Mouse (Mus musculus): ENCODE data around the gene Decr2. TPM values are rescaled to one million over a fixed set of nuclear protein-coding genes. Genes with fewer than 3 reads are reported as not detected.

The Decr2 gene
- total and polyA plus RNA-seq, 2 experiments from 2014 or later: 41.1 to 42.3 TPM

- no peaks in the 10 kb centered on the region for H3K4me1 ChIP-seq (ENCODE audit: insufficient read depth, low read length)
- TF ChIP-seq CTCF (IDR thresholded peaks at IDR 0.05): no peak
- H3K27ac ChIP-seq (ENCODE audit: low read depth, low read length): no peak overlapping the region
- H3K27me3 ChIP-seq (ENCODE audit: insufficient read depth, low read length): no peaks in the 10 kb centered on the region
- no peak overlapping the region for H3K9ac ChIP-seq (replicated peaks; ENCODE audit: low read length, poor library complexity, severe bottlenecking)
- no peaks in the 10 kb centered on the region for H3K9me3 ChIP-seq (ENCODE audit: low read length)
- DNase-seq (ENCODE audit: low spot score) (no peak), ATAC-seq (ENCODE audit: low FRiP score) (no peak)
- no peak overlapping the region for H3K4me3 ChIP-seq (ENCODE audit: low read depth, low read length)
- peaks cover 14% of the 10 kb centered on the region; the same call in 1 of the 2 replicates for H3K36me3 ChIP-seq (ENCODE audit: insufficient read depth, low read length)
- no peak overlapping the region for H3K4me2 ChIP-seq (ENCODE audit: low read depth, low read length, poor library complexity, severe bottlenecking)
- WGBS: 88% methylated on average over 9 of the region's 9 CpGs
Measured at GRCm38 (mm10) chr17:26057787-26058567, 32.2 kb downstream of the Decr2 start.

- ATAC-seq (ENCODE audit: low FRiP score) (no peak), DNase-seq (ENCODE audit: low spot score) (no peak)
- no peak overlapping the region for H3K27ac ChIP-seq (ENCODE audit: low read depth, low read length)
- no peaks in the 10 kb centered on the region for H3K9me3 ChIP-seq (ENCODE audit: low read length)
- H3K9ac ChIP-seq (replicated peaks; ENCODE audit: low read length, poor library complexity, severe bottlenecking): no peak overlapping the region
- H3K27me3 ChIP-seq (ENCODE audit: insufficient read depth, low read length): no peaks in the 10 kb centered on the region
- no peak overlapping the region for H3K4me2 ChIP-seq (ENCODE audit: low read depth, low read length, poor library complexity, severe bottlenecking)
- no peaks in the 10 kb centered on the region for H3K4me1 ChIP-seq (ENCODE audit: insufficient read depth, low read length)
- no peak for TF ChIP-seq CTCF (IDR thresholded peaks at IDR 0.05)
- H3K36me3 ChIP-seq (ENCODE audit: insufficient read depth, low read length): peaks cover 10% of the 10 kb centered on the region; the same call in 1 of the 2 replicates
- 91% methylated on average over 8 of the region's 8 CpGs for WGBS
- H3K4me3 ChIP-seq (ENCODE audit: low read depth, low read length): no peak overlapping the region
Measured at GRCm38 (mm10) chr17:26057278-26057677, 32.9 kb downstream of the Decr2 start.

- no peak overlapping the region for H3K4me2 ChIP-seq (ENCODE audit: low read depth, low read length, poor library complexity, severe bottlenecking)
- no peak overlapping the region for H3K4me3 ChIP-seq (ENCODE audit: low read depth, low read length)
- ATAC-seq (ENCODE audit: low FRiP score) (no peak), DNase-seq (ENCODE audit: low spot score) (no peak)
- no peaks in the 10 kb centered on the region for H3K9me3 ChIP-seq (ENCODE audit: low read length)
- WGBS: 41% methylated on average over 6 of the region's 6 CpGs
- H3K27ac ChIP-seq (ENCODE audit: low read depth, low read length): no peak overlapping the region
- H3K4me1 ChIP-seq (ENCODE audit: insufficient read depth, low read length): no peaks in the 10 kb centered on the region
- TF ChIP-seq CTCF (IDR thresholded peaks at IDR 0.05): no peak
- peaks cover 10% of the 10 kb centered on the region; the same call in 1 of the 2 replicates for H3K36me3 ChIP-seq (ENCODE audit: insufficient read depth, low read length)
- H3K27me3 ChIP-seq (ENCODE audit: insufficient read depth, low read length): no peaks in the 10 kb centered on the region
- H3K9ac ChIP-seq (replicated peaks; ENCODE audit: low read length, poor library complexity, severe bottlenecking): no peak overlapping the region
Measured at GRCm38 (mm10) chr17:26055164-26055563, 35.0 kb downstream of the Decr2 start.

- no peak for TF ChIP-seq CTCF (IDR thresholded peaks at IDR 0.05)
- ATAC-seq (ENCODE audit: low FRiP score): no peak
- H3K27ac ChIP-seq (ENCODE audit: low read depth, low read length): no peak overlapping the region
- H3K4me2 ChIP-seq (ENCODE audit: low read depth, low read length, poor library complexity, severe bottlenecking): no peak overlapping the region
- peaks cover 10% of the 10 kb centered on the region; the same call in 1 of the 2 replicates for H3K36me3 ChIP-seq (ENCODE audit: insufficient read depth, low read length)
- no peak for DNase-seq (ENCODE audit: low spot score)
- WGBS: 71% methylated on average over 17 of the region's 17 CpGs
- H3K9me3 ChIP-seq (ENCODE audit: low read length): no peaks in the 10 kb centered on the region
- H3K27me3 ChIP-seq (ENCODE audit: insufficient read depth, low read length): no peaks in the 10 kb centered on the region
- no peaks in the 10 kb centered on the region for H3K4me1 ChIP-seq (ENCODE audit: insufficient read depth, low read length)
- no peak overlapping the region for H3K9ac ChIP-seq (replicated peaks; ENCODE audit: low read length, poor library complexity, severe bottlenecking)
- H3K4me3 ChIP-seq (ENCODE audit: low read depth, low read length): no peak overlapping the region
Measured at GRCm38 (mm10) chr17:26054133-26054845, 35.8 kb downstream of the Decr2 start.

- Histone ChIP-seq H3K27ac (ENCODE audit: low read depth, low read length) (no peak overlapping the region), H3K9ac (replicated peaks; ENCODE audit: low read length, poor library complexity, severe bottlenecking) (no peak overlapping the region), H3K9me3 (ENCODE audit: low read length) (no peaks in the 10 kb centered on the region), H3K4me1 (ENCODE audit: insufficient read depth, low read length) (no peaks in the 10 kb centered on the region), H3K27me3 (ENCODE audit: insufficient read depth, low read length) (no peaks in the 10 kb centered on the region), H3K4me3 (ENCODE audit: low read depth, low read length) (no peak overlapping the region), H3K4me2 (ENCODE audit: low read depth, low read length, poor library complexity, severe bottlenecking) (no peak overlapping the region), H3K36me3 (ENCODE audit: insufficient read depth, low read length) (peaks cover 7% of the 10 kb centered on the region; the same call in 1 of the 2 replicates)
- DNase-seq (ENCODE audit: low spot score) (no peak), ATAC-seq (ENCODE audit: low FRiP score) (no peak)
- WGBS: 94% methylated on average over 4 of the region's 4 CpGs
- no peak for TF ChIP-seq CTCF (IDR thresholded peaks at IDR 0.05)
Measured at GRCm38 (mm10) chr17:26052706-26053105, 37.4 kb downstream of the Decr2 start.

GRCm38 (mm10) chr17:26052074-26052473 lies 38.1 kb downstream of the Decr2 start:
- H3K27me3 ChIP-seq (ENCODE audit: insufficient read depth, low read length): no peaks in the 10 kb centered on the region
- ATAC-seq (ENCODE audit: low FRiP score) (no peak), DNase-seq (ENCODE audit: low spot score) (no peak)
- no peak for TF ChIP-seq CTCF (IDR thresholded peaks at IDR 0.05)
- 94% methylated on average over 4 of the region's 4 CpGs for WGBS
- no peak overlapping the region for H3K9ac ChIP-seq (replicated peaks; ENCODE audit: low read length, poor library complexity, severe bottlenecking)
- no peak overlapping the region for H3K4me2 ChIP-seq (ENCODE audit: low read depth, low read length, poor library complexity, severe bottlenecking)
- H3K9me3 ChIP-seq (ENCODE audit: low read length): no peaks in the 10 kb centered on the region
- H3K4me3 ChIP-seq (ENCODE audit: low read depth, low read length): no peak overlapping the region
- no peak overlapping the region for H3K27ac ChIP-seq (ENCODE audit: low read depth, low read length)
- H3K36me3 ChIP-seq (ENCODE audit: insufficient read depth, low read length): peaks cover 4% of the 10 kb centered on the region; the same call in 1 of the 2 replicates
- no peaks in the 10 kb centered on the region for H3K4me1 ChIP-seq (ENCODE audit: insufficient read depth, low read length)

All from midbrain, postnatal 0 days (tissue).